Mouse (Mus musculus): Measurements from ENCODE around the gene Glis1. TPM values are rescaled to one million over a fixed set of nuclear protein-coding genes. Genes with fewer than 3 reads are reported as not detected.

Glis1 gene
- total and polyA plus RNA-seq, 2 experiments from 2014 or later, result 1.4 to 2.1 TPM

GRCm38 (mm10) chr4:107468264-107468663 is 33.9 kb downstream of the Glis1 start:
- no peak overlapping the region for H3K27ac ChIP-seq (ENCODE audit: low read depth, low read length)
- no peaks in the 10 kb centered on the region for H3K4me1 ChIP-seq (ENCODE audit: insufficient read depth, low read length)
- no peak overlapping the region for H3K4me3 ChIP-seq (ENCODE audit: low read depth, low read length)
- no peaks in the 10 kb centered on the region for H3K36me3 ChIP-seq (ENCODE audit: insufficient read depth, low read length)
- no peak for ATAC-seq (ENCODE audit: low FRiP score)
- no peak for TF ChIP-seq CTCF (IDR thresholded peaks at IDR 0.05)
- no peaks in the 10 kb centered on the region for H3K9me3 ChIP-seq (ENCODE audit: low read length)
- no peak overlapping the region for H3K4me2 ChIP-seq (ENCODE audit: low read depth, low read length, poor library complexity, severe bottlenecking)
- 63% methylated on average over 13 of the region's 13 CpGs for WGBS
- no peak overlapping the region for H3K9ac ChIP-seq (replicated peaks; ENCODE audit: low read length, poor library complexity, severe bottlenecking)
- no peaks in the 10 kb centered on the region for H3K27me3 ChIP-seq (ENCODE audit: insufficient read depth, low read length)
- DNase-seq (ENCODE audit: low spot score), result no peak

- TF ChIP-seq CTCF (IDR thresholded peaks at IDR 0.05), result no peak
- no peaks in the 10 kb centered on the region for H3K27me3 ChIP-seq (ENCODE audit: insufficient read depth, low read length)
- H3K4me2 ChIP-seq (ENCODE audit: low read depth, low read length, poor library complexity, severe bottlenecking), result no peak overlapping the region
- DNase-seq (ENCODE audit: low spot score), result no peak
- H3K27ac ChIP-seq (ENCODE audit: low read depth, low read length), result no peak overlapping the region
- no peaks in the 10 kb centered on the region for H3K9me3 ChIP-seq (ENCODE audit: low read length)
- no peaks in the 10 kb centered on the region for H3K4me1 ChIP-seq (ENCODE audit: insufficient read depth, low read length)
- no peaks in the 10 kb centered on the region for H3K36me3 ChIP-seq (ENCODE audit: insufficient read depth, low read length)
- ATAC-seq (ENCODE audit: low FRiP score), result no peak
- WGBS, result 79% methylated on average over 11 of the region's 11 CpGs
- no peak overlapping the region for H3K9ac ChIP-seq (replicated peaks; ENCODE audit: low read length, poor library complexity, severe bottlenecking)
- no peak overlapping the region for H3K4me3 ChIP-seq (ENCODE audit: low read depth, low read length)
Measured at GRCm38 (mm10) chr4:107468768-107469167, 34.4 kb downstream of the Glis1 start.

GRCm38 (mm10) chr4:107476266-107476665 is 41.9 kb downstream of the Glis1 start:
- Histone ChIP-seq H3K9ac (replicated peaks; ENCODE audit: low read length, poor library complexity, severe bottlenecking) (no peak overlapping the region), H3K36me3 (ENCODE audit: insufficient read depth, low read length) (no peaks in the 10 kb centered on the region), H3K4me3 (ENCODE audit: low read depth, low read length) (no peak overlapping the region), H3K9me3 (ENCODE audit: low read length) (no peaks in the 10 kb centered on the region), H3K27me3 (ENCODE audit: insufficient read depth, low read length) (no peaks in the 10 kb centered on the region), H3K27ac (ENCODE audit: low read depth, low read length) (no peak overlapping the region), H3K4me1 (ENCODE audit: insufficient read depth, low read length) (no peaks in the 10 kb centered on the region), H3K4me2 (ENCODE audit: low read depth, low read length, poor library complexity, severe bottlenecking) (no peak overlapping the region)
- WGBS, result 68% methylated on average over 11 of the region's 11 CpGs
- DNase-seq (ENCODE audit: low spot score) (no peak), ATAC-seq (ENCODE audit: low FRiP score) (no peak)
- TF ChIP-seq CTCF (IDR thresholded peaks at IDR 0.05), result no peak

- WGBS, result 62% methylated on average over 5 of the region's 5 CpGs
- DNase-seq (ENCODE audit: low spot score) (no peak), ATAC-seq (ENCODE audit: low FRiP score) (no peak)
- no peak overlapping the region for H3K27ac ChIP-seq (ENCODE audit: low read depth, low read length)
- H3K27me3 ChIP-seq (ENCODE audit: insufficient read depth, low read length), result no peaks in the 10 kb centered on the region
- H3K4me2 ChIP-seq (ENCODE audit: low read depth, low read length, poor library complexity, severe bottlenecking), result no peak overlapping the region
- no peaks in the 10 kb centered on the region for H3K9me3 ChIP-seq (ENCODE audit: low read length)
- no peaks in the 10 kb centered on the region for H3K36me3 ChIP-seq (ENCODE audit: insufficient read depth, low read length)
- H3K4me1 ChIP-seq (ENCODE audit: insufficient read depth, low read length), result no peaks in the 10 kb centered on the region
- TF ChIP-seq CTCF (IDR thresholded peaks at IDR 0.05), result no peak
- no peak overlapping the region for H3K4me3 ChIP-seq (ENCODE audit: low read depth, low read length)
- H3K9ac ChIP-seq (replicated peaks; ENCODE audit: low read length, poor library complexity, severe bottlenecking), result no peak overlapping the region
Measured at GRCm38 (mm10) chr4:107479015-107479414, 44.6 kb downstream of the Glis1 start.

GRCm38 (mm10) chr4:107482541-107482940 is 48.1 kb downstream of the Glis1 start:
- no peak overlapping the region for H3K27ac ChIP-seq (ENCODE audit: low read depth, low read length)
- 81% methylated on average over 2 of the region's 2 CpGs for WGBS
- TF ChIP-seq CTCF (IDR thresholded peaks at IDR 0.05), result no peak
- no peaks in the 10 kb centered on the region for H3K4me1 ChIP-seq (ENCODE audit: insufficient read depth, low read length)
- H3K9me3 ChIP-seq (ENCODE audit: low read length), result no peaks in the 10 kb centered on the region
- H3K27me3 ChIP-seq (ENCODE audit: insufficient read depth, low read length), result no peaks in the 10 kb centered on the region
- H3K4me2 ChIP-seq (ENCODE audit: low read depth, low read length, poor library complexity, severe bottlenecking), result no peak overlapping the region
- ATAC-seq (ENCODE audit: low FRiP score) (no peak), DNase-seq (ENCODE audit: low spot score) (peak; percentile 48)
- H3K36me3 ChIP-seq (ENCODE audit: insufficient read depth, low read length), result no peaks in the 10 kb centered on the region
- H3K9ac ChIP-seq (replicated peaks; ENCODE audit: low read length, poor library complexity, severe bottlenecking), result no peak overlapping the region
- no peak overlapping the region for H3K4me3 ChIP-seq (ENCODE audit: low read depth, low read length)

GRCm38 (mm10) chr4:107483556-107484220 is 49.3 kb downstream of the Glis1 start:
- Histone ChIP-seq H3K4me3 (ENCODE audit: low read depth, low read length) (no peak overlapping the region), H3K36me3 (ENCODE audit: insufficient read depth, low read length) (no peaks in the 10 kb centered on the region), H3K9ac (replicated peaks; ENCODE audit: low read length, poor library complexity, severe bottlenecking) (no peak overlapping the region), H3K9me3 (ENCODE audit: low read length) (no peaks in the 10 kb centered on the region), H3K4me2 (ENCODE audit: low read depth, low read length, poor library complexity, severe bottlenecking) (no peak overlapping the region), H3K27ac (ENCODE audit: low read depth, low read length) (no peak overlapping the region), H3K4me1 (ENCODE audit: insufficient read depth, low read length) (no peaks in the 10 kb centered on the region), H3K27me3 (ENCODE audit: insufficient read depth, low read length) (no peaks in the 10 kb centered on the region)
- WGBS, result 93% methylated on average over 20 of the region's 20 CpGs
- ATAC-seq (ENCODE audit: low FRiP score) (no peak), DNase-seq (ENCODE audit: low spot score) (no peak)
- TF ChIP-seq CTCF (IDR thresholded peaks at IDR 0.05), result no peak
